Mouse (Mus musculus): ENCODE measurements around the gene Calm1. TPM values are rescaled to one million over a fixed set of nuclear protein-coding genes. Genes with fewer than 3 reads are reported as not detected.

Gene Calm1
- total RNA-seq, 2 experiments from 2014 or later, result 2,240 to 2,371 TPM

- intact Hi-C loops (cut with DNase I), result no loop called here
- peak; percentile 99 to 100 for DNase-seq (ENCODE audit: low spot score in 2 of 2)
Measured at GRCm38 (mm10) chr12:100187013-100187755, 12.1 kb upstream of the Calm1 start.

GRCm38 (mm10) chr12:100187756-100188430, 11.3 kb upstream of the Calm1 start:
- intact Hi-C loops (cut with DNase I), result no loop called here
- peak in 1 of 2 experiments; percentile 34 for DNase-seq (ENCODE audit: low spot score in 2 of 2)

GRCm38 (mm10) chr12:100190802-100191201, 8.4 kb upstream of the Calm1 start:
- DNase-seq (ENCODE audit: low spot score in 2 of 2), result no peak
- intact Hi-C loops (cut with DNase I), result no loop called here

GRCm38 (mm10) chr12:100194181-100194580, 5.1 kb upstream of the Calm1 start:
- intact Hi-C loops (cut with DNase I), result no loop called here
- DNase-seq (ENCODE audit: low spot score in 2 of 2), result no peak

GRCm38 (mm10) chr12:100196786-100197185, 2.4 kb upstream of the Calm1 start:
- peak in 1 of 2 experiments; percentile 15 for DNase-seq (ENCODE audit: low spot score in 2 of 2)
- intact Hi-C loops (cut with DNase I), result no loop called here

GRCm38 (mm10) chr12:100199891-100200644, 833 bp downstream of the Calm1 start:
- peak; percentile 72 to 75 for DNase-seq (ENCODE audit: low spot score in 2 of 2)
- intact Hi-C loops (cut with DNase I), result loop anchor here (1.0 to 10.0 kb wide), 5 partner anchors 32 to 375 kb away; no protein-coding TSS in a partner anchor

GRCm38 (mm10) chr12:100200645-100201362, 1.6 kb downstream of the Calm1 start:
- DNase-seq (ENCODE audit: low spot score in 2 of 2), result peak in 1 of 2 experiments; percentile 51
- intact Hi-C loops (cut with DNase I), result loop anchor here (5.0 to 10.0 kb wide), 4 partner anchors 76 to 374 kb away; no protein-coding TSS in a partner anchor

- intact Hi-C loops (cut with DNase I), result loop anchor here (5.0 to 10.0 kb wide), 4 partner anchors 76 to 373 kb away; no protein-coding TSS in a partner anchor
Measured at GRCm38 (mm10) chr12:100201363-100201711, 2.1 kb downstream of the Calm1 start.

GRCm38 (mm10) chr12:100201838-100202237, 2.6 kb downstream of the Calm1 start:
- intact Hi-C loops (cut with DNase I), result loop anchor here (5.0 to 10.0 kb wide), 4 partner anchors 75 to 373 kb away; no protein-coding TSS in a partner anchor
- DNase-seq (ENCODE audit: low spot score in 2 of 2), result peak; percentile 98

More at GRCm38 (mm10) chr12:100201363-100201711, 2.1 kb downstream of the Calm1 start:
- peak in 1 of 2 experiments; percentile 8 for DNase-seq (ENCODE audit: low spot score in 2 of 2)

- intact Hi-C loops (cut with DNase I), result loop anchor here (5.0 to 10.0 kb wide), 4 partner anchors 74 to 371 kb away; no protein-coding TSS in a partner anchor
- DNase-seq (ENCODE audit: low spot score in 2 of 2), result peak in 1 of 2 experiments; percentile 17
Measured at GRCm38 (mm10) chr12:100203759-100204158, 4.5 kb downstream of the Calm1 start.

GRCm38 (mm10) chr12:100205156-100205555, 5.9 kb downstream of the Calm1 start:
- DNase-seq (ENCODE audit: low spot score in 2 of 2), result no peak
- intact Hi-C loops (cut with DNase I), result loop anchor here (10.0 kb wide), 1 partner anchor 370 kb away; no protein-coding TSS in a partner anchor

- no peak for DNase-seq (ENCODE audit: low spot score in 2 of 2)
- intact Hi-C loops (cut with DNase I), result loop anchor here (10.0 kb wide), 1 partner anchor 368 kb away; no protein-coding TSS in a partner anchor
Measured at GRCm38 (mm10) chr12:100206521-100206920, 7.3 kb downstream of the Calm1 start.

GRCm38 (mm10) chr12:100206926-100207325, 7.7 kb downstream of the Calm1 start:
- DNase-seq (ENCODE audit: low spot score in 2 of 2), result no peak
- intact Hi-C loops (cut with DNase I), result loop anchor here (10.0 kb wide), 1 partner anchor 368 kb away; no protein-coding TSS in a partner anchor

- DNase-seq (ENCODE audit: low spot score in 2 of 2), result no peak
- intact Hi-C loops (cut with DNase I), result loop anchor here (10.0 kb wide), 1 partner anchor 365 kb away; no protein-coding TSS in a partner anchor
Measured at GRCm38 (mm10) chr12:100209701-100210478, 10.7 kb downstream of the Calm1 start.

GRCm38 (mm10) chr12:100210973-100211372, 11.7 kb downstream of the Calm1 start:
- DNase-seq (ENCODE audit: low spot score in 2 of 2), result no peak
- intact Hi-C loops (cut with DNase I), result no loop called here

GRCm38 (mm10) chr12:100211453-100212185, 12.4 kb downstream of the Calm1 start:
- intact Hi-C loops (cut with DNase I), result no loop called here

GRCm38 (mm10) chr12:100212397-100212796, 13.2 kb downstream of the Calm1 start:
- intact Hi-C loops (cut with DNase I), result no loop called here
- no peak for DNase-seq (ENCODE audit: low spot score in 2 of 2)

More at GRCm38 (mm10) chr12:100211453-100212185, 12.4 kb downstream of the Calm1 start:
- no peak for DNase-seq (ENCODE audit: low spot score in 2 of 2)
